Mouse (Mus musculus): ENCODE measurements around the gene Rhoc.

DNA sequence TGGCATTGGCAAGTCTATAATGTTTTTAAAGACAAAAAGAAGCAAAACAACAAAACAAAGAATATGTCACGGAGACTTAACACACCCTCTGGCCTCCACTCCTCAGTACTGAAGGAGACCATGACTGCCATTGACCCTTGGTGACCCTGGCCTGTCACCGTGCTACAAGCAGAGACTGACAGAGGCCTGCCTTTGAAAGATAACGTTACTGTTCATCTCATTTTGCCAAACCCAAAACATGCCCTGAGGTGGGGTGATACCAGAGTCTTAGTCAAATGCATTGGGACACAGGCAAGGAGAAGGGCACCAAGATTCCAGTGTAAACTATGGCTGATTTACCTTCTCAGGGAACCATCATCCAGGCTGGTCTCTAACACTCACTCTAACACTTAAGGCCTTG is 19.0 kb upstream of the Rhoc start:
- TF ChIP-seq CTCF (IDR thresholded peaks at IDR 0.05; ENCODE audit: low read depth, low read length) (no peak), POLR2A (IDR thresholded peaks at IDR 0.05; ENCODE audit: insufficient read depth, low read length) (no peak)

Data from ES-Bruce4 (cell line).